Mouse (Mus musculus): ENCODE measurements at regions not wholly inside any gene's neighbourhood (a gene's known extent, or its start where the extent isn't known, plus 50 kb on each side); places are given as distances from the start of the nearest gene placed in this dataset.

DNA sequence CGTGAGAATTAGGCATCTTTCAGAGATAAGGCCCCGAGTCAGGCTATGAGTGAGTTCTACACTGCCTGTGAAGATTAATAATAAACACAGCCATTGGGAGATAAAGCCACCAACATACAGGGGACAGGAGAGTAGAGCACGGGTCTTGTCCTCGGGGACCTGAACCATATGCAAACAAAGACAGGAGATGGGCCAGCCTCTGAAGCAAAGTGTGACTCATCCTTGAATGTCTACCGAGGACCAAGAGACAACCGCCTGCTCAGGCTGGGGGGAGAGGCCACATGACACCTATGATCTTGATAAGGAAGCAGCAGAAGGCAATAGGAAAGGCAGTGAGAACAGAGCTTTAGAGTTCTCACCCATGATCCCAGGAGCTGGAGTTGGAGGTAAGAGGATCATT, 387.1 kb downstream of the Cd83 start:
- Histone ChIP-seq H3K36me3 (ENCODE audit: control insufficient read depth, insufficient read depth) (no peaks in the 10 kb centered on the region), H3K79me2 (ENCODE audit: control insufficient read depth, insufficient read depth) (no peaks in the 10 kb centered on the region), H3ac (ENCODE audit: control insufficient read depth, insufficient read length, low read depth) (no peak overlapping the region), H3K79me3 (ENCODE audit: low read depth) (no peaks in the 10 kb centered on the region), H3K27me3 (ENCODE audit: control insufficient read depth, insufficient read depth, insufficient read length) (no peaks in the 10 kb centered on the region), H3K4me3 (ENCODE audit: insufficient read depth, poor library complexity, severe bottlenecking) (no peak overlapping the region)
- TF ChIP-seq USF1 (IDR thresholded peaks at IDR 0.05; ENCODE audit: low read depth) = peak; percentile 18
- TF ChIP-seq FOSL1 (IDR thresholded peaks at IDR 0.05; ENCODE audit: insufficient read depth, low read length, poor library complexity, severe bottlenecking) = no peak
- TF ChIP-seq CEBPB (IDR thresholded peaks at IDR 0.05; ENCODE audit: low read depth) = no peak

DNA sequence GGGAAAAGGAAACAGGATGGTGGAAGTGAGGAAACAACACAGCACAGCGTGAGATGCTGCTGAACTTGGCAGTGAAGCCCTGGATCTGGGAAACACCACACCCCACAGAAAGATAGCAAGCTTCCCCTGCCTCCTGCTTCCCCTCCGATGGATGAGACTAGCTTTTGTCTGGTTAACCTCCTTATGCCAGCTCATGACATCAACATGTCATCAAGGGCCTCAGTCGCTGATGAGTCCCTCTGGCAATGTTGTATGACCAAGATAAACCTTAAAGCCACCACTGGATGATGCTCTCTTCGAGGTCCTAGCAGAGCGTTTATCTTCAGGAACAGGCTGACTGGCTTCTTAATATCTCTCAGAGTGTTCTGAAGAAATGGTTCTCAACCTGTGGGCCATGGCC, 388.1 kb downstream of the Cd83 start:
- no peak for TF ChIP-seq FOSL1 (IDR thresholded peaks at IDR 0.05; ENCODE audit: insufficient read depth, low read length, poor library complexity, severe bottlenecking)
- Histone ChIP-seq H3ac (ENCODE audit: control insufficient read depth, insufficient read length, low read depth) (no peak overlapping the region), H3K36me3 (ENCODE audit: control insufficient read depth, insufficient read depth) (no peaks in the 10 kb centered on the region), H3K27me3 (ENCODE audit: control insufficient read depth, insufficient read depth, insufficient read length) (no peaks in the 10 kb centered on the region), H3K4me3 (ENCODE audit: insufficient read depth, poor library complexity, severe bottlenecking) (no peak overlapping the region), H3K79me2 (ENCODE audit: control insufficient read depth, insufficient read depth) (no peaks in the 10 kb centered on the region), H3K79me3 (ENCODE audit: low read depth) (no peaks in the 10 kb centered on the region)

DNA sequence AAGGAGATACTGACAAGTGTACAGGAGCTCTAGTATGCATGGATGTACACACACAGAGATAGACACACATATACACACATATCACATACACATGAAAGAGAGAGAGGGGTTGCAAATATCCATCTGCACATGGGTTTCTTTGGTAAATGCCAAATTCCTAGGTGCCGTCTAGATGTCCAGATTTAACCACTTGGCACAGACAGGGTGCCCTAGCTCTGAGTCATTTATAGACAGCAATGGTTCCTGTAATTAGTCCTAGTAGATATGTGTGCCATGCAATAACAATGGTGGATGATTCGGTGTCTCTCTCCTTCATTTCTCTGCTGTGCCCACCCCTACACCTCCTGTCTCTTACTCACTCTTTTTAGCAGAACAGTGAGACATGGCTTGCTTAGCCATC, 389.7 kb downstream of the Cd83 start:
- Histone ChIP-seq H3ac (ENCODE audit: control insufficient read depth, insufficient read length, low read depth) (no peak overlapping the region), H3K79me2 (ENCODE audit: control insufficient read depth, insufficient read depth) (no peaks in the 10 kb centered on the region), H3K36me3 (ENCODE audit: control insufficient read depth, insufficient read depth) (no peaks in the 10 kb centered on the region), H3K4me3 (ENCODE audit: insufficient read depth, poor library complexity, severe bottlenecking) (no peak overlapping the region), H3K27me3 (ENCODE audit: control insufficient read depth, insufficient read depth, insufficient read length) (no peaks in the 10 kb centered on the region), H3K79me3 (ENCODE audit: low read depth) (no peaks in the 10 kb centered on the region)
- TF ChIP-seq FOSL1 (IDR thresholded peaks at IDR 0.05; ENCODE audit: insufficient read depth, low read length, poor library complexity, severe bottlenecking) (no peak), CEBPB (IDR thresholded peaks at IDR 0.05; ENCODE audit: low read depth) (no peak), MAX (IDR thresholded peaks at IDR 0.05) (no peak), CTCF (IDR thresholded peaks at IDR 0.05; ENCODE audit: control insufficient read depth, insufficient read depth, insufficient read length) (no peak), MYOG (IDR thresholded peaks at IDR 0.05; ENCODE audit: control insufficient read depth, extremely low read depth, insufficient read length) (no peak), MYOD1 (IDR thresholded peaks at IDR 0.05; ENCODE audit: control insufficient read depth, insufficient read length, low read depth) (no peak), USF1 (IDR thresholded peaks at IDR 0.05; ENCODE audit: low read depth) (no peak)

DNA sequence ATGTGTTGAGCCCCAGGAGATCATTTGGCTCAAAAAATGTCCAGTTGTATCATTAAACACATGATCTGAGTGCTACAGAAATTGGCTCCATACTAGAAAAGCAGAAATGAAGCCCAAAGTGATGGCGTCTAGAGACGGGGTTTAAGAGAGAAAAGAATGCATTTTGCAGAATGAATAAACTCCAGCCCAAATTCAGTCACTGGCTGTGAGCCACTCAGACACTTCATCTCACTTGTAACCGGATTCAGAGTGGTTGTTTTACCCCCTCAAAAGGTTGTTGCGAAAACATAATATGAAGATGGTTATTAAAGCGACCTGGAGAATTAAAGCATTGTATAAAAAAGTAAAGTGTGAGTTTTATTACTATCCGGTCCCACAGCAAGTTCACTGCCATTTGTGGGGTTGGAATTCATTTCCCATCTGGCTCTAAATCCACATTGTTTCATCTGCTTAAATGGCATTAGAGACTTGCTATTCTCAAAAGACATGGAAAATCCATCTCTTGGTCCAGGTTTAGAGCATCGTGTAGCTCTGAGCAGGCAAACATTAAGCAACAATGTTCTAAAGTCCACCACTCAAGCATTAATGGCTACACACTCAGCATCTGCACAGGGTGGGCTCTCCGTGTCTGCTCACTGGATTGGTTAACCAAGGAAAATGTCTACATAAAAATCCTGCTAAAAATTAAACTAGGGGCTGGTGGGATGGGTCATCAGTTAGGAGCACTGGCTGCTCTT, 390.9 kb downstream of the Cd83 start:
- no peaks in the 10 kb centered on the region for H3K79me3 ChIP-seq (ENCODE audit: low read depth)
- H3K79me2 ChIP-seq (ENCODE audit: control insufficient read depth, insufficient read depth) = no peaks in the 10 kb centered on the region
- no peak overlapping the region for H3K4me3 ChIP-seq (ENCODE audit: insufficient read depth, poor library complexity, severe bottlenecking)
- H3K36me3 ChIP-seq (ENCODE audit: control insufficient read depth, insufficient read depth) = no peaks in the 10 kb centered on the region
- no peaks in the 10 kb centered on the region for H3K27me3 ChIP-seq (ENCODE audit: control insufficient read depth, insufficient read depth, insufficient read length)
- H3ac ChIP-seq (ENCODE audit: control insufficient read depth, insufficient read length, low read depth) = no peak overlapping the region
- TF ChIP-seq CTCF (IDR thresholded peaks at IDR 0.05; ENCODE audit: control insufficient read depth, insufficient read depth, insufficient read length) = no peak
- no peak for TF ChIP-seq MYOD1 (IDR thresholded peaks at IDR 0.05; ENCODE audit: control insufficient read depth, insufficient read length, low read depth)
- no peak for TF ChIP-seq FOSL1 (IDR thresholded peaks at IDR 0.05; ENCODE audit: insufficient read depth, low read length, poor library complexity, severe bottlenecking)
- TF ChIP-seq USF1 (IDR thresholded peaks at IDR 0.05; ENCODE audit: low read depth) = no peak
- no peak for TF ChIP-seq CEBPB (IDR thresholded peaks at IDR 0.05; ENCODE audit: low read depth)
- TF ChIP-seq MYOG (IDR thresholded peaks at IDR 0.05; ENCODE audit: control insufficient read depth, extremely low read depth, insufficient read length) = no peak
- TF ChIP-seq MAX (IDR thresholded peaks at IDR 0.05) = no peak

DNA sequence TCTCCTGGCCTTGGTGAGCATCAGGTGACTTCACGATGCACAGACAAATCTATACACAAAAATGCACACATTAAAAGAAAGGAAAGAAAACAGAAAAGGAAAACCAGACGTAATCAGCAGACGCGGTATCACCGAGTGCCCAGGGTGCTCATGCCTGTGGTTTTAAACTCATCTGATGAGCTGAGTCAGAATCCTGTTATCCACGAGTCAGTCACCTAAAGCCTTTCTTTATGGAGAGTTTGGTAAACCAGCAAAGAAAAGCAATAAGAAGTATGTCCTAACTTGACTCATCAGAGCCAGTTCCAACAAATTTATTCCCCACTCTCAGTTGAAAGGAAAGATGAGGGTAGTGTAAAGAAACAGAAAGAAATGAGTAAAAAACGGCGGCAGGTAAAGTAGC, 391.5 kb downstream of the Cd83 start:
- no peaks in the 10 kb centered on the region for H3K79me3 ChIP-seq (ENCODE audit: low read depth)
- no peak overlapping the region for H3K4me3 ChIP-seq (ENCODE audit: insufficient read depth, poor library complexity, severe bottlenecking)
- no peak for TF ChIP-seq MYOG (IDR thresholded peaks at IDR 0.05; ENCODE audit: control insufficient read depth, extremely low read depth, insufficient read length)
- peak; percentile 48 for TF ChIP-seq USF1 (IDR thresholded peaks at IDR 0.05; ENCODE audit: low read depth)
- TF ChIP-seq MYOD1 (IDR thresholded peaks at IDR 0.05; ENCODE audit: control insufficient read depth, insufficient read length, low read depth) = peak; percentile 28
- no peak for TF ChIP-seq CEBPB (IDR thresholded peaks at IDR 0.05; ENCODE audit: low read depth)
- no peak for TF ChIP-seq MAX (IDR thresholded peaks at IDR 0.05)
- TF ChIP-seq CTCF (IDR thresholded peaks at IDR 0.05; ENCODE audit: control insufficient read depth, insufficient read depth, insufficient read length) = no peak
- peak; percentile 25 for TF ChIP-seq FOSL1 (IDR thresholded peaks at IDR 0.05; ENCODE audit: insufficient read depth, low read length, poor library complexity, severe bottlenecking)
- no peak overlapping the region for H3ac ChIP-seq (ENCODE audit: control insufficient read depth, insufficient read length, low read depth)
- no peaks in the 10 kb centered on the region for H3K27me3 ChIP-seq (ENCODE audit: control insufficient read depth, insufficient read depth, insufficient read length)
- H3K36me3 ChIP-seq (ENCODE audit: control insufficient read depth, insufficient read depth) = no peaks in the 10 kb centered on the region
- H3K79me2 ChIP-seq (ENCODE audit: control insufficient read depth, insufficient read depth) = no peaks in the 10 kb centered on the region

DNA sequence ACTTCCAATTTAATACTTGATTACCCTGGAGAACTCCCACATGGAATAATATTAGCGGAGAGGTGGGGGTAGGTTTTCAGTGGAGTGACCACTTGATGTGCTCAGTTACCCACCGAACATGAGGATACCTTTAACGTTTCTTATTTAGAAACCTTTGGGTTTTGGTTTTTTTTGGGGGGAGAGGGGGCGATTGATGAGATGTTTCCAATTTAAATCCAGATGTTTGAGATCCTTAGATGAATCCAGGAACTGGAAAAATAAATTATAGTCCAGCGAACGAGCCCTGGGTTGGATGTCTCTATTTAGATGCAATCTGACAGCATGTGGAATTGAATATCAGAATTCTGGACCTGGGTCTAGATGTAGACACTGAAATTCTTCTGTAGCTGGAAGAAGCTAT, 393.4 kb downstream of the Cd83 start:
- H3K4me3 ChIP-seq (ENCODE audit: insufficient read depth, poor library complexity, severe bottlenecking) = no peak overlapping the region
- H3K27me3 ChIP-seq (ENCODE audit: control insufficient read depth, insufficient read depth, insufficient read length) = no peaks in the 10 kb centered on the region
- no peaks in the 10 kb centered on the region for H3K36me3 ChIP-seq (ENCODE audit: control insufficient read depth, insufficient read depth)
- TF ChIP-seq FOSL1 (IDR thresholded peaks at IDR 0.05; ENCODE audit: insufficient read depth, low read length, poor library complexity, severe bottlenecking) (no peak), MYOD1 (IDR thresholded peaks at IDR 0.05; ENCODE audit: control insufficient read depth, insufficient read length, low read depth) (no peak), CEBPB (IDR thresholded peaks at IDR 0.05; ENCODE audit: low read depth) (no peak), USF1 (IDR thresholded peaks at IDR 0.05; ENCODE audit: low read depth) (no peak), MAX (IDR thresholded peaks at IDR 0.05) (no peak), MYOG (IDR thresholded peaks at IDR 0.05; ENCODE audit: control insufficient read depth, extremely low read depth, insufficient read length) (no peak), CTCF (IDR thresholded peaks at IDR 0.05; ENCODE audit: control insufficient read depth, insufficient read depth, insufficient read length) (no peak)
- H3K79me2 ChIP-seq (ENCODE audit: control insufficient read depth, insufficient read depth) = no peaks in the 10 kb centered on the region
- no peak overlapping the region for H3ac ChIP-seq (ENCODE audit: control insufficient read depth, insufficient read length, low read depth)
- no peaks in the 10 kb centered on the region for H3K79me3 ChIP-seq (ENCODE audit: low read depth)

Measured in C2C12 (cell line).